Mouse (Mus musculus): ENCODE results near the gene Adat3. TPM values are rescaled to one million over a fixed set of nuclear protein-coding genes. Genes with fewer than 3 reads are reported as not detected.

Gene Adat3
- polyA plus RNA-seq, 1 experiment from 2014 or later, result 10.9 TPM

DNA sequence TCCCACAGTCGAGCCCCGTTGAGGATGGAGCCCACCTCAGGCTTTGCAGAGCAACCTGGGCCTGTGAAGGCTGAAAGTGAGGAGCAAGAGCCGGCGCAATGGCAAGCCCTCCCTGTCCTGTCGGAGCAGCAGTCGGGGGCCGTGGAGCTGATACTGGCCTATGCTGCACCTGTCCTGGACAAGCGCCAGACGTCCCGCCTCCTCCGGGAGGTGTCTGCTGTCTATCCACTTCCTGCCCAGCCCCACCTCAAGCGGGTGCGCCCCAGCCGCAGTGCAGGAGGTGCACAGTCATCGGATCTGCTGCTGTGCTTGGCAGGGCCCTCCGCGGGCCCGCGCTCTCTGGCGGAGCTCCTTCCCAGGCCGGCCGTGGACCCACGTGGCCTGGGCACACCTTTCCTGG, 3.6 kb downstream of the Adat3 start:
- Histone ChIP-seq H3K4me1 (peaks cover 24% of the 10 kb centered on the region), H3K36me3 (replicated peaks) (peaks cover 64% of the 10 kb centered on the region), H3K27ac (replicated peaks) (no peak overlapping the region), H3K27me3 (replicated peaks; ENCODE audit: low read depth, poor library complexity, severe bottlenecking) (no peaks in the 10 kb centered on the region), H3K9me3 (no peaks in the 10 kb centered on the region), H3K4me3 (no peak overlapping the region)
- WGBS, result 94% methylated on average over 23 of the region's 23 CpGs
- DNase-seq (ENCODE audit: low spot score), result no peak

DNA sequence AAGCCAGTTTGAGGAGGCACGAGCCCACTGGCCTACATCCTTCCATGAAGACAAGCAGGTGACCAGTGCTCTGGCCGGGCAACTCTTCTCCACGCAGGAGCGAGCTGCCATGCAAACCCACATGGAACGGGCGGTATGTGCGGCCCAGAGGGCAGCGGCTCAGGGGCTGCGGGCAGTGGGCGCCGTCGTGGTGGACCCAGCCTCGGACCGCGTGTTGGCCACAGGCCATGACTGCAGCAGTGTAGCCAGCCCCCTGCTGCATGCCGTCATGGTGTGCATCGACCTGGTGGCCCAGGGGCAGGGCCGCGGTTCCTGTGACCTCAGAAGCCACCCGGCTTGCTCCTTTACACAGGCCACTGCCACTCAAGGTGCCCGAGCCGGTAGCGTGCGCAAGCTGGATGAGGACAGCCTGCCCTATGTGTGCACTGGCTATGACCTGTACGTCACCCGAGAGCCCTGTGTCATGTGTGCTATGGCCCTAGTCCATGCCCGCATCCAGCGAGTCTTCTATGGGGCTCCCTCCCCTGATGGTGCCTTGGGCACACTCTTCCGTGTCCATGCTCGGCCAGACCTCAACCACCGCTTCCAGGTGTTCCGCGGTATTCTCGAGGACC, 4.2 kb downstream of the Adat3 start:
- no peak for DNase-seq (ENCODE audit: low spot score)
- H3K27me3 ChIP-seq (replicated peaks; ENCODE audit: low read depth, poor library complexity, severe bottlenecking), result no peaks in the 10 kb centered on the region
- H3K9me3 ChIP-seq, result no peaks in the 10 kb centered on the region
- H3K4me3 ChIP-seq, result no peak overlapping the region
- H3K27ac ChIP-seq (replicated peaks), result no peak overlapping the region
- 97% methylated on average over 34 of the region's 34 CpGs for WGBS
- H3K4me1 ChIP-seq, result peaks cover 24% of the 10 kb centered on the region
- H3K36me3 ChIP-seq (replicated peaks), result peaks cover 69% of the 10 kb centered on the region

DNA sequence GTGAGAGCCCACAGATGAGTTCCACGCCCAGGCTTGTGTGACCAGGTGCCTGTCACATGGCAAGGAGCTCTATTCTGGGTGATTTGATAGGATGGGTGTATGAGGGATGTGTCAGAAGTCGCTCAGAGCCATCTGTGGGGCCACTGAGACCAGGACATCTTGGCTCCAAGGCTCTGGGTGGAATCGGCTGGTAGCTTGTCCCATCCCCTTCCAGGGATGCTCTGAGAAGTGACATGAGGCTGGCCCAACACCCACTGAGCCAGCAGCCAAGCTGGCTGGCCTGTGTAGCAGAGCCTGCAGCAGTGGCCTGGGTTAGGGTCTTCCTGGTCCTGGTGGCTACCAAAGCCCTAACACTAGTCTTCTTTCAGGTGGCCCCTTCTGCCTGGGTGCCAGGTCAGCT, 5.8 kb downstream of the Adat3 start:
- DNase-seq (ENCODE audit: low spot score), result no peak
- peaks cover 85% of the 10 kb centered on the region for H3K36me3 ChIP-seq (replicated peaks)
- H3K4me3 ChIP-seq, result no peak overlapping the region
- H3K4me1 ChIP-seq, result peaks cover 15% of the 10 kb centered on the region
- WGBS, result 84% methylated on average over 3 of the region's 3 CpGs
- H3K27me3 ChIP-seq (replicated peaks; ENCODE audit: low read depth, poor library complexity, severe bottlenecking), result no peaks in the 10 kb centered on the region
- no peak overlapping the region for H3K27ac ChIP-seq (replicated peaks)
- H3K9me3 ChIP-seq, result no peaks in the 10 kb centered on the region

GRCm38 (mm10) chr10:80609269-80609924, 6.7 kb downstream of the Adat3 start:
- peaks cover 94% of the 10 kb centered on the region for H3K36me3 ChIP-seq (replicated peaks)

DNA sequence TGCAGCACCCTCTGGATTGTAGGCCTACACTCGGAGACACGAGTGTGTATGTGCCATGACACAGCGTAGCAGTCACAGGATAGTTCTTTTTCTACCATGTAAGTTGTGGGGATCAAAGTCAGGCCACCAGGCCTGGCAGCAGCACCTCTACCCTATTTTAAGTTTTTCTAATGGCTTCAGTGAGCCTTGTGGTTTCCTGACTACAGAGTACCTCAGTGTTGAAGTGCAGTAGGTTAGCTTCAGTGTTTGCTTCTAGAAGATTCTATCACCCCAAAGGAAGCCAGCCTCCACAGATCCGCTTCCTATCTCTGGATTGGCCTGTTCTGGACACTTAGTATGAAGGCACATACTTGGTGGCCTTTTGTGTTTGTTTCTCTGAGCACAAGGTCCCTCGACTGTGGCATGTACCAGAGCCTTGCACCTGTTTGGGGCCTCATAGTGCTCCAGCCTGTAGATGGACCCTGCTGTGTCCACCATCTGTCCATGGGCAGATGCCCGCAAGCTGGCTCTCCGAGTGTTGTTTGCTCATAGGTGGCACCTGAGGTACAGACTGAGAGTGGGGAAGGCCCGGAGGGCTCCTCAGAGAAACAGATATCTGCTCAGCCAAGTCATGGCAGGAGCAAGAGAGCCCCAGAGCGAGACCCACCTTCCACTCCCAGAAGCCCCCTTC, 7.6 kb downstream of the Adat3 start:
- no peak overlapping the region for H3K4me3 ChIP-seq
- no peak overlapping the region for H3K27ac ChIP-seq (replicated peaks)
- H3K4me1 ChIP-seq, result no peaks in the 10 kb centered on the region
- H3K9me3 ChIP-seq, result no peaks in the 10 kb centered on the region
- WGBS, result 92% methylated on average over 9 of the region's 9 CpGs
- no peak for DNase-seq (ENCODE audit: low spot score)
- H3K36me3 ChIP-seq (replicated peaks), result peaks cover 95% of the 10 kb centered on the region
- no peaks in the 10 kb centered on the region for H3K27me3 ChIP-seq (replicated peaks; ENCODE audit: low read depth, poor library complexity, severe bottlenecking)

More at GRCm38 (mm10) chr10:80609269-80609924, 6.7 kb downstream of the Adat3 start:
- WGBS, result 90% methylated on average over 10 of the region's 10 CpGs
- Histone ChIP-seq H3K9me3 (no peaks in the 10 kb centered on the region), H3K27me3 (replicated peaks; ENCODE audit: low read depth, poor library complexity, severe bottlenecking) (no peaks in the 10 kb centered on the region), H3K4me1 (peaks cover 5% of the 10 kb centered on the region), H3K4me3 (no peak overlapping the region), H3K27ac (replicated peaks) (no peak overlapping the region)
- DNase-seq (ENCODE audit: low spot score), result no peak

DNA sequence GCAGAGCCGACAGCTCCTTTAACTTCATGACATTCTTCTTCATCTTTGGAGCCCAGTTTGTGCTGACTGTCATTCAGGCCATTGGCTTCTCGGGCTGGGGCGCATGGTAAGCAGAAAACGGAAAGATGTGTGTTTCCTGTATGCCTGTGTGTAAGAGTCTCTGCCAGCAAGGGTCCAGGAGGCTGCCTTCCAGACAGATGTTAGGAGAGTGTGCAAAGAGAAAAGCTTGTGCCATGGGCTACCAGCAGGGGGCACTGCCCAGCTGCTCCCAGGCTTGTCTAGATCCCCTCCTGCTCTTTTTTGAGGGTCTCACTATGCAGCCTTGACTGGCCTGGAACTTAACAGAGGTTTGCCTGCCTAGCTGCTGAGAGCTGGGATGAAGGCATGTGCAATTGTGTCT, 8.3 kb downstream of the Adat3 start:
- WGBS, result 76% methylated on average over 4 of the region's 4 CpGs
- H3K27ac ChIP-seq (replicated peaks), result no peak overlapping the region
- no peak overlapping the region for H3K4me3 ChIP-seq

DNA sequence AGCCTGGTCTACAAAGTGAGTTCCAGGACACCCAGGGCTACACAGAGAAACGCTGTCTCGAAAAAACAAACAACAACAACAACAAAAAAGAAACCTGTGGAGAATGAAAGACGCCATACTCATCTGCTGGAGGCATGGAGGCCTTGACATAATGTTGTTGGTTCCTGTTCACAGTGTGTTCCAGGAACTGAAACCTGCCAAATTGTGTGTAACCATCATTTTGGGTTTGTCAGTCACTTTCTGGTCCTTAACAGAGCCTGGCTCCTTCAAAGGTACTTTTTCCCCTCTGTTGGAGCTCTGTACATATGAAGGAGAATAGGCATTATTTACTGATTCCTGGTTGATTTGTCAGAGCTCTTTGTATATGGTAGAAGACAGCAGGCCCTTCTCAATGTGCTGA, 9.2 kb downstream of the Adat3 start:
- Histone ChIP-seq H3K4me3 (no peak overlapping the region), H3K27ac (replicated peaks) (no peak overlapping the region), H3K9me3 (no peaks in the 10 kb centered on the region), H3K36me3 (replicated peaks) (peaks cover 92% of the 10 kb centered on the region), H3K4me1 (no peaks in the 10 kb centered on the region), H3K27me3 (replicated peaks; ENCODE audit: low read depth, poor library complexity, severe bottlenecking) (no peaks in the 10 kb centered on the region)
- WGBS, result 90% methylated on average over 3 of the region's 3 CpGs
- DNase-seq (ENCODE audit: low spot score), result no peak

More for the DNA sequence above, 8.3 kb downstream of the Adat3 start:
- H3K4me1 ChIP-seq, result no peaks in the 10 kb centered on the region
- no peaks in the 10 kb centered on the region for H3K9me3 ChIP-seq
- DNase-seq (ENCODE audit: low spot score), result peak; percentile 66
- no peaks in the 10 kb centered on the region for H3K27me3 ChIP-seq (replicated peaks; ENCODE audit: low read depth, poor library complexity, severe bottlenecking)
- H3K36me3 ChIP-seq (replicated peaks), result peaks cover 99% of the 10 kb centered on the region

GRCm38 (mm10) chr10:80613821-80614220, 11.1 kb downstream of the Adat3 start:
- H3K27ac ChIP-seq (replicated peaks), result no peak overlapping the region
- WGBS, result 80% methylated on average over 3 of the region's 3 CpGs
- no peaks in the 10 kb centered on the region for H3K27me3 ChIP-seq (replicated peaks; ENCODE audit: low read depth, poor library complexity, severe bottlenecking)
- peaks cover 73% of the 10 kb centered on the region for H3K36me3 ChIP-seq (replicated peaks)
- no peak overlapping the region for H3K4me3 ChIP-seq
- no peaks in the 10 kb centered on the region for H3K9me3 ChIP-seq
- H3K4me1 ChIP-seq, result no peaks in the 10 kb centered on the region
- DNase-seq (ENCODE audit: low spot score), result no peak

- Histone ChIP-seq H3K36me3 (replicated peaks) (peaks cover 68% of the 10 kb centered on the region), H3K27me3 (replicated peaks; ENCODE audit: low read depth, poor library complexity, severe bottlenecking) (no peaks in the 10 kb centered on the region), H3K9me3 (no peaks in the 10 kb centered on the region), H3K4me1 (no peaks in the 10 kb centered on the region), H3K4me3 (peak overlapping the region; percentile 11; the same call in 1 of the 2 replicates), H3K27ac (replicated peaks) (no peak overlapping the region)
- DNase-seq (ENCODE audit: low spot score), result no peak
- 86% methylated on average over 6 of the region's 6 CpGs for WGBS
These were observed 11.7 kb downstream of the Adat3 start for GRCm38 (mm10) chr10:80614351-80614750.

- H3K36me3 ChIP-seq (replicated peaks), result peaks cover 30% of the 10 kb centered on the region
- H3K27me3 ChIP-seq (replicated peaks; ENCODE audit: low read depth, poor library complexity, severe bottlenecking), result no peaks in the 10 kb centered on the region
- H3K4me1 ChIP-seq, result peaks cover 18% of the 10 kb centered on the region
- DNase-seq (ENCODE audit: low spot score), result no peak
- no peak overlapping the region for H3K27ac ChIP-seq (replicated peaks)
- WGBS, result 77% methylated on average over 9 of the region's 9 CpGs
- H3K4me3 ChIP-seq, result no peak overlapping the region
- no peaks in the 10 kb centered on the region for H3K9me3 ChIP-seq
These were observed 15.5 kb downstream of the Adat3 start for GRCm38 (mm10) chr10:80618181-80618580.

DNA sequence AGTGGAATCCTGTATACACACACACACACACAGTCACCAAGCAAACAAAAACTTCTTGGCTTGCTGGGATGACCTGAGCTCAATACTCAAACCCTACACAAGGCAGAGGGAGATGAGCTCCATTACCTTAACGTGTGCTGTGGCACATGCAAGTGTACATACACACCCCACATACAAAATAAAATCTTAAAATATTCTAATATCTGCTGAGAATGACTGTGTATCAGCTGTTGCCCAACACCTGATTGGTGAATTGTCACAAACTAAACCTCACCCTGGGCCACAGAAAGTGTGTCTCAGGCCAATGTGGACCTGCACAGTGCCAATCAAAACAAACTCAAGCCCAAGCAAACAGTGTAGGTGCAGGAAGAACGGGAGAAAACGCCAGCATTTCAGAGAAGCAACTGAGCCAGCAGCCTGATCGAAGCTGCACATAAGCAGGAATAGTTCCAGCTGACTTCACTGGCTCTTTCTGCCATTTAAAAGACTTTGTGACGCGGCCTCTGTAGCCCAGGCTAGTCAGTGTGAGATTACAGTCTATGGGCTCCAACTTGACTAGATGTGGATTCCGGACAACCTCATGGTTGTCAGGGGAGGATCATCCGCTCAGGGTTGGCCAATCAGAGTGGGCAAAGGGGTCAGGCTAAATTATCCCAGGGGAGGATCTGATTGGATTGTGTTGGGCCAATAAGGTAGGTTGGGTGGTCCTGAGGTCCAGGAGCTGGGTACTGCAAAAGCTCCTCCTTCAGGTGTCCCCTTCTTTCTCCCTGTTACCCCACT, 17.0 kb downstream of the Adat3 start:
- H3K27me3 ChIP-seq (replicated peaks; ENCODE audit: low read depth, poor library complexity, severe bottlenecking), result no peaks in the 10 kb centered on the region
- no peaks in the 10 kb centered on the region for H3K9me3 ChIP-seq
- WGBS, result 32% methylated on average over 8 of the region's 8 CpGs
- H3K4me3 ChIP-seq, result peak overlapping the region; percentile 14; the same call in 1 of the 2 replicates
- peaks cover 15% of the 10 kb centered on the region for H3K36me3 ChIP-seq (replicated peaks)
- no peak for DNase-seq (ENCODE audit: low spot score)
- peak overlapping the region; percentile 40; the same call in 1 of the 2 replicates for H3K27ac ChIP-seq (replicated peaks)
- peaks cover 33% of the 10 kb centered on the region for H3K4me1 ChIP-seq

- WGBS, result 84% methylated on average over 9 of the region's 9 CpGs
- H3K4me3 ChIP-seq, result peak overlapping the region; percentile 14; the same call in 1 of the 2 replicates
- DNase-seq (ENCODE audit: low spot score), result no peak
- peaks cover 40% of the 10 kb centered on the region for H3K4me1 ChIP-seq
- H3K9me3 ChIP-seq, result no peaks in the 10 kb centered on the region
- H3K27me3 ChIP-seq (replicated peaks; ENCODE audit: low read depth, poor library complexity, severe bottlenecking), result no peaks in the 10 kb centered on the region
- peak overlapping the region; percentile 40; the same call in 1 of the 2 replicates for H3K27ac ChIP-seq (replicated peaks)
- peaks cover 15% of the 10 kb centered on the region for H3K36me3 ChIP-seq (replicated peaks)
These were observed 17.7 kb downstream of the Adat3 start for GRCm38 (mm10) chr10:80620365-80620764.
